Mouse (Mus musculus) left cerebral cortex, adult 8-10 months (tissue): ENCODE data around the gene Gja5. TPM values are rescaled to one million over a fixed set of nuclear protein-coding genes. Genes with fewer than 3 reads are reported as not detected.
A peak's percentile ranks its signal among the peaks of the same experiment; 100 is the strongest.

Experiments
- DNase-seq, 2 experiments: peaks; one replicate each; pipeline ENCODE4 v3.0.0; 2022; ENCODE audit warnings: low spot score in 2 of 2
- total RNA-seq, 4 experiments: library from RNA; stranded (reverse); gene quantifications; 2 replicates each; pipeline ENCODE4 v1.2.4; 2022

Gene Gja5
- total RNA-seq, 4 experiments from 2014 or later = 0.56 to 1.2 (median 0.67) TPM

- no peak for DNase-seq
Measured at GRCm38 (mm10) chr3:96931261-96931681, 26.8 kb downstream of the Gja5 start.

GRCm38 (mm10) chr3:96936241-96936640 lies 31.7 kb downstream of the Gja5 start:
- no peak for DNase-seq

- DNase-seq = no peak
Measured at GRCm38 (mm10) chr3:96937606-96938005, 33.1 kb downstream of the Gja5 start.

GRCm38 (mm10) chr3:96938738-96939137 lies 34.2 kb downstream of the Gja5 start:
- DNase-seq = peak; percentile 64 to 79

GRCm38 (mm10) chr3:96942706-96943105 lies 38.2 kb downstream of the Gja5 start:
- no peak for DNase-seq

GRCm38 (mm10) chr3:96953489-96954233 lies 49.2 kb downstream of the Gja5 start:
- DNase-seq = no peak

GRCm38 (mm10) chr3:96960597-96960996 lies 56.1 kb downstream of the Gja5 start:
- no peak for DNase-seq

GRCm38 (mm10) chr3:96963088-96964034 lies 58.9 kb downstream of the Gja5 start:
- no peak for DNase-seq

- no peak for DNase-seq
Measured at GRCm38 (mm10) chr3:96970986-96971385, 66.5 kb downstream of the Gja5 start.

- no peak for DNase-seq
Measured at GRCm38 (mm10) chr3:96974467-96974866, 70.0 kb downstream of the Gja5 start.

GRCm38 (mm10) chr3:96975628-96976027 lies 71.1 kb downstream of the Gja5 start:
- DNase-seq = no peak

GRCm38 (mm10) chr3:96977507-96977906 lies 73.0 kb downstream of the Gja5 start:
- no peak for DNase-seq

- DNase-seq = no peak
Measured at GRCm38 (mm10) chr3:96978469-96978868, 74.0 kb downstream of the Gja5 start.

- DNase-seq = no peak
Measured at GRCm38 (mm10) chr3:96979020-96979419, 74.5 kb downstream of the Gja5 start.

GRCm38 (mm10) chr3:96981833-96982232 lies 77.3 kb downstream of the Gja5 start:
- no peak for DNase-seq

GRCm38 (mm10) chr3:96982666-96983065 lies 78.2 kb downstream of the Gja5 start:
- no peak for DNase-seq

GRCm38 (mm10) chr3:96992526-96992925 lies 88.0 kb downstream of the Gja5 start:
- no peak for DNase-seq

- DNase-seq = no peak
Measured at GRCm38 (mm10) chr3:96997770-96998169, 93.3 kb downstream of the Gja5 start.

GRCm38 (mm10) chr3:97003111-97003510 lies 98.6 kb downstream of the Gja5 start:
- DNase-seq = peak in 1 of 2 experiments; percentile 38

GRCm38 (mm10) chr3:97004509-97004908 lies 100.0 kb downstream of the Gja5 start:
- DNase-seq = no peak

- DNase-seq = no peak
Measured at GRCm38 (mm10) chr3:97007010-97007448, 102.5 kb downstream of the Gja5 start.

- no peak for DNase-seq
Measured at GRCm38 (mm10) chr3:97025226-97025625, 120.7 kb downstream of the Gja5 start.
